Mouse (Mus musculus): ENCODE data around the gene Mfsd12.

The Mfsd12 gene

DNA sequence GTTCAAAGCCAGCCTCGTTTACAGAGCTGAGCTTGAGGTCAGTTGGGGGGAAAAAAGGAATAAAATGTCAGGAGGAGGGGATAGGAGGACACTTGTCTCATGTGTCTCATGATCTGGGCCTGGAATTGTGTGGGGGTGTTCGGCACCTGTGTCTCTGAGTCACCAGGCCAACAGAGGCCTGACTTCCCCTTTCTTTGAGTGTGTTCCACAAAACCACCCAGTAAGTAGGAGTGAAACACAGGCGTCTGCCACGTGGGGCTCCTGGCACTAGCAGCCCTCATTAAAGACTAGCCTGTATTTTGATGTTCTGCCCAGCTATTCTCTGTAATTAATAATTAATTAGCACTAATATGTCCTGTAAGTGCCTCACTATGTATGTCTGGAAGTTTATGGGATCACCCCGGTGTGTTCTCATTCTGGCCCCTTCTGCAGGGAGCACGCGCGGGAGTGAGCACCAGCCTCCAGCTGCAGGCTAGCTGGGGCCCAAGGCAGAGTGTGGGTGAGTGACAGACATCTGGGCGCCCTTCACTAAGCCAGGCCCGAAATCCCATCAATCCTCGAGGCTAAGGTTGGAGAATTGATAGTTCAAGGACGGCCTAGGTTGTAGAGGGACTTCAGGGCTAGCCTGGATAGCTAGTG lies 820 bp upstream of the Mfsd12 start:
- DNase-seq = no peak

DNA sequence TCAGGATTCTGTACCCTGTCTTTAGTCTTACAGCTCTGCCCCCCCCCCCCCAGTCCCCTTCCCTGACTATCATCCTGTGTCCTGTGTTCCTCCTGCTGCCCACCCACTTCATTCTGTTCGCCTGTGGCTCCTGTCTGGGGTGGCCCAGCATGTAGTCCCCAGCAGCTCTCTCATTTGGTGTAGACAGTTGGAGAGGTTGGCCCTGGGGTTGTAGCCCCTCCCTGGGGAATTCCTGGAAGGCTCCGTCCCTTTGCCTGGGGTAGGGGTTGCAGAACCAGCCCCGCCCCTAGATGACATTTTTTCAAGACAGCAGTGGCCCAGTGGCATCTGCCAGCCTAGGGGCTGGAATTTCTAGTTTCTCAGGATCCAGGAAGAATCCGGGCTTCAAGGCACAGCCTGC lies 918 bp downstream of the Mfsd12 start:
- peak; percentile 41 for DNase-seq

DNA sequence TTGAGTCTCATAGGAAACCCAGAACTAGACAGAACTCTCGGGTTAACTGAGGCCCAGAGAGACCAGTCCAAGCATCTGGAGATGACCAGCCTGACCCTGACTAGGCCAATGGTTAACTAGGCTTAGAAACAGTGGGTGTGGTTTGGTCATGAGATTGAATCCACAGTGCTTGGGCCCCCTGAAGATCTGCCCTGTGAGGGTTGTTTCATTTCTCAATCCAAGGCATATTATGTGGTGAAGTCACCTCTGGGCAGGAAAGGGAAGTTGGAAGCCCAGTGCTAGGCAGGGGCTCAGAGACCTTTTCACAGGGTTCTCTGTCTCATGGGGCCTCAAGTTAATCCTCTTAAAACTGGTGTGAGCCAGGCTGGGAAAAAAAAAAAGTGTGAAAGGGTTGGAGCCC lies 1.6 kb downstream of the Mfsd12 start:
- DNase-seq = no peak

DNA sequence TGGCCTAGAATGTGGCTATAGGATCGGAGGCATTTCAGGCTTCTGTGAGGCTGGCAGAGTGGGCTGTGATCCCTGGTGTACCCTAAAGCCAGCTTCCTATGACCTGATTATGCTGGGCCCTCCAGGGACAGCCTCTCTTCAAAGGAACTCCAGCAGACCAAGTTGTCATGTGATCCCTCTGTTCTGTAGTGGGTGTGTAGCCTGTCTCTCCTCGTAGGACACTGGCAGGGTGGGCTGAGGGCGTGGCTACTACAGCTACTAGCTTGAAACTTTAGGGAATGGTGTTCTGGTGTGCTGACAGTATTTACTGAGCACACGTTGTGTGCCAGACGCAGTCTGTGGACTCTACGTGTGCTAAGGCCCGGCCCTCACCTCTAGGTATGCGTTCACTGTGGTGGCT lies 3.4 kb downstream of the Mfsd12 start:
- DNase-seq = no peak

DNA sequence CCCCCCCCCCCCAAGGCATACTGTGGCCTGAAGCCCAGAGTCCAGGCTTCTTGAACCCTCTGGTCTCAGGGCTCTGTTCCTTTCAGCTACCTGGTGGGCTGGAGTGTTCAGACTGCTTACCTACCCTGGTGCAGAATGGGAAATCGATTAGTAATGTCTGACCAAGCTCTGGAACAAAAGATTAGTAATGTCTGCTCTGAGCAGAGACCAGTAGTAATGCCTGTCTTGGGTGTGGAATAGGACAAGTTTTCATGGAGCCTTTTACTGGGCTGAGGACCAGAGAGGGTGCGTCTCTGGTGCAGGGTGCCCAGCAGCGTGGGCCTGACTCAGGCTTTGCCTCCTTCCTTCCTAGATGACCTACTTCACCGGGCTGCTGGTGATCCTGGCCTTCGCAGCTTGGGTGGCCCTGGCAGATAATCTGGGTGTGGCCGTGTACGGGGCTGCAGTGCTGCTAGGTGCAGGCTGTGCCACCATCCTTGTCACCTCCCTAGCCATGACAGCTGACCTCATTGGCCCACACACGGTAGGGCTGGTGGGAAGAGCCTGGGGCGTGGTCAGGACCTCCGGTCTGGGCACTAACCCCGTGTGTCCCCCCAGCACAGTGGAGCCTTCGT lies 5.2 kb downstream of the Mfsd12 start:
- no peak for DNase-seq

DNA sequence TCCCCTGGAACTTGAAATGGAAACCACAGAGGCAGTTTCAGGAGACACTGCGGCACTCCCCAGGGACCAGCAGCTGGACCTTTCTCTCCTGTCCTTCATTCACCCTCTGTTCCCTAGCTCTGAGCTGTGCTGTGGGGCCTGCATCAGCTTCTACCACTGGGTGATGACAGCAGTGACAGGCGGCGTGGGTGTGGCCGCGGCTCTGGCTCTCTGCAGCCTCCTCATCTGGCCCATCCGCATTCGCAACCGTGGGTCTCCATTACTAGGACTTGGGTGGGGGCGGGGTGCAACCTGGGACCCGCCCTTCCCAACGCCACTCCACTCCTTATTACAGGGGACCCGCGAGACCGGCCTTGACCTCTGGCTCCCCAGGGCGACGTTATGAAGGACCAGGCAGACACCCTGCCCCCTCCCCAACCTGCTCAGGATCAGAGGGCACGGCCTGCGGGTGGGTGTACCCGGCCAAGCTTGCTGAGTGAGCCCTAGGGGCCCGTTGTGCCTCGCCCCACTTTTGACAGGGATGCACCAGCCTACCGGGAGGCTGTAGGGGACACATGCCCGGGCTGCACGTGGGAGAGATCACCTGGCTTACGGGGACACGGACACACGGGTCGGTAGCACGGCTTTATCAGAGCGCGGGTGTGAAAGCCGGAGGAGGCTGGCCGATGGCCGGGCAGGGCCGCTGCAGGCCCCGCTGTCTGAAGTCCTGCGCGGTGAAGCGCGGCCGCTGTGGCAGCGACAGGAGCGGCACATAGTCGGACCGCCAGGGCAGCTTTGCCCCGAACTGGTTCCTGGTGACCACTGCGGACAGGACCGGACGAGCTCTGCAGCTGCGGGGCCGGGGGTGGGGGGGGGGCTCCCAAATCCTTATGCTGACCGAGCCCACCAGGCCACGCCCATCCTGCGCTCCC lies 6.4 kb downstream of the Mfsd12 start:
- DNase-seq = no peak

DNA sequence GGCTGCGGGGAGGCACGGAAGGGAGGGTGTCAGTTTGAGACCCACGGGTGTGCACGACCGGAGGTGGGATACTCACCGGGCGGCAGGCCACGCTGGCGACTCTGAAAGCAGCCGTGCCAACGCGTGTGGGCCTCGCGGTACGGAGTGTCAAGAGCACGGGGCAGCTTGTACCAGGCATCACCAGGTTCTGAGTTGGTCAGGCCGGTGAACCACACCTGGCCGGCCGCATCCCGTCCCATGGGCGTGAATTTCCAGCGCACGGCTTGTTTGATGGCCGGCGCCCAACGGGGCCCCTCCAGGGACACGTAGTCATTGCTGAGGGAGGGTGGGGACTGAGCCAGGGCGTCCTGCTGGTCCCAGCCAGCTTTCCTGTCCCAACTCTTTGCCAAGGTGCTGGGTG lies 7.4 kb downstream of the Mfsd12 start:
- no peak for DNase-seq

DNA sequence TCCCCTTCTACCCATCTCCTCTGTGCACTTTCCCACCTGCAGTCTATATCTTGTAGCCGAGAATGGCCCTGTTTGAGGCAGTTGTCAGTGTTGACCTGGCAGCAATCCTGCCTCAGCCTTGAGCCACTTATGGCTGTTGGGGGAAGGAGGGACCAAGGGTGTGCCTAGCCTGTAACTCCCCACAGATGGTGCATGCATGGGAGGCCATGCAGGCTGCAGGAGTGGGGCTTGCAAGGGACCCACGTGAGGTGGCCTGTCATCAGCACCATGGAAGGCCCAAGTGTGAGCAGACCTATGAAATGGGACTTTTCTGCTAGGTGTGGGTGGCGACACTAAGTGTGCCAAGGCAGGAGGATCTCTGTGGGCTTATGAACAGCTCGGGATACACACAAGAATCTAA lies 7.8 kb downstream of the Mfsd12 start:
- no peak for DNase-seq

DNA sequence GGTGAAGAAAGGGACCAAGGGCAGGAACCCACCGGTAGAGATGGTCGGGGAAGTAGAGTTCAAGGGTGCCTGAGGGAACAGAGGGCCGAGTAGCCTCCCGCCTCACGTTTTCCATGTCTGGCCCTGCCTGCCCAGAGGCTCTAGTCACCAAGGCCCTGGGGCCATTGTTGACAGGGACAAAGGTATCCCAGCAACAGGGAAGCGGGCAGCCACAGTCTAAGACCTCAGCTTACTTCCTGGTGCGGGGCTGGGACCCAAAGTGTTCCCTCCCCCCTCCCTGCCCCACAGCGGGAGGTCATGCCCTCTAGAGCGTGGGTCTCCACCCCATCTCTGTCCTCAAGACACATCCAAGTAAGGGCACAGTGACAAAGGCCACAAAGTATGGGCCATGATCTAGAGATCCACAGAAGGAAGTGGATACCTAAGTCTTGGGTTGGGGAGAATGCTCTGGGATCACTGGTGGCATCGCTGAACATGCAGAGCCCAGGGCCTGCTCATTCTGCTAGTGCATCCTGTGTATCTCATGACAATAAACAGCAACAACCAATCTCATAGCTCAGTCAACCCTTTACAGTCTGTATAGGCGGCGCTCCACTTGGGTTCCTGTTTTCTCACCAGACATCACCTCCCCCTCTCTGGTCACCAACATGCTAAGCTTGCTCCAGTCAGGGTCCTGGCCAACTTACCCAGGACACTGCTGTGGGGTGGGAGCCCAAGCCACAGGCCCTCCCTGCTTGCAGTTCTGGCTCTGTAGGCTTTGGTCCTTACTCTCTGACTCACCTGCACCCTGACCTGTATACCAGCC lies 8.6 kb downstream of the Mfsd12 start, which contains the start of gene 4930404N11Rik:
Gene 4930404N11Rik, minus strand, starts transcription at position 145 of the 805 bp plus-strand sequence.
- DNase-seq = no peak

DNA sequence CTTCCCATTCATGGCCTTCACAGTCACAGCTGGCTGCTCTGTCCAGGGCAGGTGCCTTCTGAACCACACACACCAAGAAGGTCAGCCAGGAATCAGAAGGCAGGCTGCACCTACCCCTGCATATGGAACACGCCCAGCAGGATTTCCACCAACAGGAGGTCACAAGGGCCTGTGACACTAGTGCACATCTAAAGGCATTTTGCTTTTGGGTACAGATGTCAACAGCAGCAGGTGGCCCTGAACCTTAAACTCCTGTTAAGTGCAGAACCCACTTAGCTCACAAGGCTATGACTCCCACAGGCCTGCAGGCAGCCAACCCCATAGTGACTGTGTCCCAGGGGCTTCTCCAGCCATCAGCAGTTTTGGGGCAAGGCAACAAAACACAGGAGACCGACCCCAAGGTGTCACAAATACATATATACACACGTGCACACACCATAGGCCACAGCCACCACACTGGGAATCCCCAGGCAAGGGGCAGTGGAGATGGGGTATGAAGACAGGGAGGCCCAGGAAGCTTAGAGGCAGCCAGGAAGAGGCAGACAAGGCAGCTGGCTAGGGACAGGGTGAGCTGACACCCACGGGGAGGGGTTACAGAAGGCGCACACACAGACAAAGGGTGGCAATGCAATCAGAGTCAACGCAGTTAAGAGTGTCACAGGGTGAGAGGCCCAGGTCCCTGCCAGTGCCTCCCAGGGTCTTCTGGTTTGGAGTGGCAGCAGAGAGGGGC lies 9.4 kb downstream of the Mfsd12 start:
- no peak for DNase-seq

DNA sequence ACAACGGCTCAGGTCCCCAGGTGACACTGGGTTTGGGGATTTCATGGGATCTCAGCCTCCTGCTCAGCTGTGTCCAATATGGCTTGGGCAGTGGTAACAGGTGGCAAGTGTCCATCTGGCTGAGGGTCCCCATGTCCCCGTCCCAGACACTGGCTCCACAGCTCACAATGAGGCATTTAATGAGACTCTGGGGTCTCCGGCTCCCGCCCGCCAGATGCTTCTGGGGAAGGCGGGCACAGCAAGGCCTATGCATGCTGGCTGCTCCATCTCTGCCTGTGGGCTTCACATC lies 9.9 kb downstream of the Mfsd12 start:
- DNase-seq = no peak

DNA sequence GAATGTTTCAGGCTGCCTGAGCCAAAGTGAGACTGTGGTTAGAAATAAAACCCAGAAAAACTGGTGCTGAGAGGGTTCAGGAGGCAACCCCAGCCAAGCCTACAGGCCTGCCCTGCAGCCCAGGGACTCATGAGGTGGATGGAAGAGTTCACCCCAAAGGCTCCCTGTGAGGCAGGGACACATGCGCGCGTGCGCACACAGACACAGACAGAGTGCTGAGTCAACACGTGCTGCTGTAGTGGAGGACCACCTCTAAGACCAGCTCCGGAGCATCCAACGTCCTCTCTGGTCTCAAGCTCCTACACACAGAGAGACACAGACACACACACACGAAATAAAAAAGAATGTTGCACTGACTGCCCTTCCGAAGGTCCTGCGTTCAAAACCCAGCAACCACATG lies 18.0 kb downstream of the Mfsd12 start:
- DNase-seq = no peak

DNA sequence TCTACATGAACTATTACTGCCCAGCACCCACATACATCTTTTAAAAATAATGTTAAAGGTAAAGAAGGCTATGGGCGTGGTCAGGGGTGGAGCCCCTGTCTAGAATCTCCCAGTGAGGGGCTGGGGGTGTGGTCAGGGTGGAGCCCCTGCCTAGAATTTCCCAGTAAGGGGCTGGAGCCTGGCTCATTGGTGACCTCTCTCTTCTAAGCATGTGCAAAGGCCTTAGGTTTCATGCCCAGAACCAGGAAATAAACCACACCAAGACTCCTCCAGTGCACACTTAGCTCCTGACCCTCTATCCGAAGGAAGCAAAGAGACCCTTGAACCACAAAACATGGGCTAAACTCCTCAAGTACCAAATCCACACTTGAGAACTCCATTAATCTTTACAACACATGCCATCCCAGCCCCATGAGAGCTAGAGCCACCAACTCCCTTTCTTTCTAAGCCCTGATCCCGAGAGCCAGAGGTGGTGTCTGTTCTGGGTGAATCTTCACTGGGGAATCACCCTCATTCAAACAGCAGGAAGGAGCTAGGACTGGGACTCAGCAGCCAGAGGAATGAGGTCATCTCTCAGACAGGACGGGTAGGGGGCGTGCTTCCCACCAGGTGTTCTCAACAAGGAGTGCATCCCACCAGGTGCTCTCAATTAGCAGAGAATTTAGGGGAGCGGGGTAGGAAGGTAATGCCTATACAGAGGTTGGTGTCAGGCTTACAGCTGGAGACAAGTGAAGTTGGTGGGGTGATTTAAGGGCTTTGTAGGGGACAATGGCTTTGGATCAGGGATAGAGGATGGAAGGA lies 19.5 kb downstream of the Mfsd12 start:
- DNase-seq = no peak

DNA sequence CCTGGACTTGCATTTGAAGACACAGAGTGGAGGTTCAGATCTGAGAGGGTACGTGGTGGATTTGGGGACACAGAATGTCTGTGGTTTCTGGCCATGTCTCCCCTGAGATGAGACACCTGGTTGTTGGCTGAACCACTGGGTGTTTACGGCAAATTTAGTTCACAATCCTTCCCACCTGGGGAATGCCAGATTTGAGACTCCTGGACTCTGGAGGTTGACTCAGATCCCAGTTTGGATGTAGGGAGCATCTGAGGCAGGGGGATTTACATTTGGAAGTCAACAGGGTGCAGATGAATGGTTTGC lies 20.0 kb downstream of the Mfsd12 start:
- no peak for DNase-seq

DNA sequence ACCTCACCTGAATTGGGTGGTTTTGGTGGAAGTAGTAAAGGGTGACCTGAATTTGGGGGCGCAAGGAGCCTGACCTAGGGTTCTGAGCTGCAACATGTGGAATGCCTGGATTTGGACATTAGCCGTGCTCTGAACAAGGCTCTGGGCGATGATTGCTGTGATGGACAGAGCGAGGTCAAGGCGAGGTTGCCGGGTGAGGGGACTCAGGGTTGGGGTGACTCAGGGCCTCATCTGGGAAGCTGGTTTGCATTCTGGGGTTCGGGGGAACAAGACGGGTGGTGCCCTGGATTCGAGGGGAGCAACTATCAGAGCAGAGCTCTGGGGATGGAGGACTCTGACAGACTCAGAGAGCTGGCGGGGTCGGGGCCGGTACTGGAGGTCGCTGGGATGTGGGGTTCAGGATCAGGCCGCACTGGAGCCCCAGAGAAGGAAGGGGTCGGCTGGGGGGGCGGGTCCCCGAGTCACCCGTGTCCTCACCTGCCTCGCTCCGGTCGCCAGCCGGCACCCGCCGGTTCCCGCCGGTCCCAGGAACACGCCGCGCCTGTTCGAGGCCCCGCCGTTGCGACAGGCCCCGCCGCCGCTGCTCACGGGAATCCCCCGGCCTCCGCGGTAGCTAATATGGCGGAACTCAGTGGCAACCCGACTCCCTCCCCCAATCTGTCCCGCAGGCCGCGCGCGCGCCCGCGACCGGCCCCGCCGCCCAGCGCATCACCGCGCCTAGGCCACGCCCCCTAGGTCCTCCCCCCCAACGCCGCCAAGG lies 20.7 kb downstream of the Mfsd12 start, which contains the start of gene Fzr1:
Gene Fzr1, minus strand, starts transcription at position 724 of the 760 bp plus-strand sequence.
- no peak for DNase-seq

DNA sequence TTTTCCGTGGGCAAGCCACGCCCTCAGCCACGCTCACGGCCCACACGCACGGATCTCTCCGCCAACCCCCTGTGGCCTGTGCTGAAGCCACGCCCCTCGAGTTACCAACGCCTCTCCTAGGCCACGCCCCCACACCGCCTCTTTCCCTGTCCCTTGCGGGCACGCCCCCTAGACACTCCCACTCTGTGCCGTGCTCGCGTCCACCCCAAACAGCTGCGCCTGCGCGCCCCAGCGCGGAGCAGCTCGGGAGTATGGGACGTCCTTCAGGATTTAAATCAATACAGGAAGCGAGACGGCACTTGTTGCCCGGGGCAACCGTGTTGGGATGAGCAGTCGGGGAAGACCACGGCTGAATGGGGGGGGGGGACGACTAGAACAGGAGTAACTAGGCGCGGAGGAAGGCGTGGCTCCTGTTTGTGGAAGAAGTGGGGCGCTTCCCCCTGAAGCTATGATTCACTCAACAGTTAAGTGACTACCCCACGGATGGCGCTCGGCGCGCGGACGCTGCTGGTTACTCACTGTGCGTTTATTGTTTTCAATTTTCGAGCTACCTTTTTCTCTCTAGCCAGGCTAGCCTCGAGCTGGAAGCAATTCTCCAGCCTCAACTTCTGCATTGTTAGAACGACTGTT lies 21.4 kb downstream of the Mfsd12 start:
- peak; percentile 100 for DNase-seq

DNA sequence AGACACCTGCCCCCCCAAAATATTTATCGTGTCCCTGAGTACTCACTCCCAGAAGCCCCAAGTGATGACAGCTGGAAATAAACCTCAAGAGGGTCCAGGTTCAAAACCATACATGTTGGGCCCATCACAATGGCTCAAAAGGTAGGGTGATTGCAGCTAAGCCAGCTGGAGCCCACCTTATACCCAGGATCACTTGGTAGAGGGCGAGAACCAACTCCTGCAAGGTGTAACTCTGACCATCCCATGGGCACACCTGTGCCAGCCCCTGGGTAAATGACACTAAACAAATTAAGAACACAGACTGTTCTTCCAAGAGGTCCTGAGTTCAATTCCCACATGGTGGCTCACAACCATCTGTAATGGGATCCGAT lies 21.9 kb downstream of the Mfsd12 start:
- DNase-seq = no peak

DNA sequence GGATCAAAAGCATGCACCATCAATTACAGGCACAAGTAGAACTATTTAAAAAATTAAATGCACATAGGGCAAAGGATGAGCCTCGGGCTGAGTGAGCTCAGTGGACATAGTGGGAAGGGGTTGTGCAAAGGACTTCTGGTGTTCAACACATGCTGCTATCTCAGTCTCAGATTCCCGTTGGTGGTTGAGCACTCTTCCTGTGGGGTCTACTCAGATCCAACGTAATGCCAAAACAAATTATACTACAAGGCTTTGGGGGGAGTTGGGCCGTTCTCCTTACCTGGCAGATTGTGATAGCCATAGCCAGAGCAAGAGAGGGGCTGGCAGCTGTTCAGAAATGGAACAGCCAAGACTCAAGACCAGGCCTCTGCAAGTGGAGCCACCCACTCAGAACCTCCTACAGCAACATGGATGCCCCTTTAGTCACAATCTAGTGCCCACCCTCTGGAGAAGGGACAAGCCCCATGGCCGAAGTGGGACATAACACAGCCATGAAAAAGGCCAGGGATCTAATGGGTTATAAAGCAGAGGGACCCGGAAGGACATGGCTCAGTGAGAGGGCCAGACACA lies 22.6 kb downstream of the Mfsd12 start:
- no peak for DNase-seq

DNA sequence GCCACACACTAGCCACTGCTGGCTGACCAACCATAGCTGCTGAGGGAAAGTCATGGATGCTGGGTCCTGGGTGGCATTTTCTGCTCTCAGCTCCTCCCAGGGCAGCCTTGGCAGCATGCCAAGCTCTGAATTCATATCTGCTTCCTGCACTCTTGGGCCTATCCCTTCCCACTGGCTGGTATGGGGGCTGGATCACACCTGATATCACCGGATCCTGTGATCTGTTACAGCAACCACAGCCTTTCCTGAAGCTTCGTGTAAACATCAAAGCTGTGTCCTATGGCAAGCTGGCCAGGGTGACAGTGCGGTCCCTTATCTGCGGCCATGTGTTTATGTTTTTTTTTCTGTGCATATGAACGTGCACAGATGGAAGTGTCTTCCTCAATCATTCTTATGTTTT lies 24.7 kb downstream of the Mfsd12 start:
- peak; percentile 77 for DNase-seq
